Mouse (Mus musculus) liver, adult 2 months (tissue): ENCODE data around the gene Brox.

Experiments
- CTCF ChIP-seq: fragments of 200-500 bp; IDR thresholded peaks from 2 replicates; pipeline ENCODE4 v1.5.1; 2011; ENCODE audit warnings: low read depth, low read length, control low read depth
- POLR2A ChIP-seq: fragments of 200-500 bp; IDR thresholded peaks from 2 replicates; pipeline ENCODE4 v1.6.1; 2011; ENCODE audit warnings: low read length, control low read depth; ENCODE audit not compliant: insufficient read depth; ENCODE audit errors: extremely low read depth

DNA sequence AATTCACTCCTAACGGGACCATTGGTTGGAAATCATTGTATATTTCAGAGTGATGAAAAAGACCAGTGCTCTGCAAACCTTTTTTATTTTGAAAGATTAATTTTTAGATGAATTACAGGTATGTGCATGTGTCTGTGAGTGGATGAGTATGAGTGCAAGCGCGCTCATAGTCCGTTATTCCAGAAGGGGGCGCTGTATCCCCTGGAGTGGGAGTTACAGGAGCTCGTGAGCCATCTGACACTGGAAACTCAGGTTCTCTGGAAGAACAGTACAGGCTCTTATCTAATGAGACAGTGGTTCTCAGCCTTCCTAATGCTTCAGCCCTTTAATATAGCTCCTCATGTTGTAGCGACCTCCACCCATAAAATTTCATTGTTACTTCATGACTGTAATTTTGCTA lies 53.8 kb downstream of the Brox start:
- TF ChIP-seq POLR2A (no peak), CTCF (no peak)
